Mouse (Mus musculus) heart, adult 11 months (tissue): ENCODE data around the gene Add2.

Source experiments
- DNase-seq: peaks from one replicate; pipeline ENCODE4 v3.0.0; 2022

The Add2 gene

GRCm38 (mm10) chr6:86148518-86148917 lies 120.0 kb downstream of the Add2 start:
- peak; percentile 85 for DNase-seq

- DNase-seq = peak; percentile 68
These were observed 120.5 kb downstream of the Add2 start for GRCm38 (mm10) chr6:86149001-86149400.

- DNase-seq = peak; percentile 71
These were observed 124.2 kb downstream of the Add2 start for GRCm38 (mm10) chr6:86152676-86153075.

- DNase-seq = peak; percentile 97
These were observed 125.0 kb downstream of the Add2 start for GRCm38 (mm10) chr6:86153436-86153990.

- peak; percentile 92 for DNase-seq
These were observed 125.5 kb downstream of the Add2 start for GRCm38 (mm10) chr6:86154006-86154405.

GRCm38 (mm10) chr6:86154481-86154880 lies 126.0 kb downstream of the Add2 start:
- peak; percentile 85 for DNase-seq

GRCm38 (mm10) chr6:86157253-86158234 lies 129.1 kb downstream of the Add2 start:
- peak; percentile 86 for DNase-seq

- peak; percentile 51 for DNase-seq
These were observed 132.4 kb downstream of the Add2 start for GRCm38 (mm10) chr6:86160878-86161277.

GRCm38 (mm10) chr6:86161586-86161985 lies 133.1 kb downstream of the Add2 start:
- DNase-seq = no peak

GRCm38 (mm10) chr6:86164028-86164427 lies 135.5 kb downstream of the Add2 start:
- peak; percentile 57 for DNase-seq

GRCm38 (mm10) chr6:86166426-86166825 lies 137.9 kb downstream of the Add2 start:
- peak; percentile 68 for DNase-seq

- DNase-seq = peak; percentile 69
These were observed 139.4 kb downstream of the Add2 start for GRCm38 (mm10) chr6:86167851-86168250.

GRCm38 (mm10) chr6:86169166-86169565 lies 140.7 kb downstream of the Add2 start:
- DNase-seq = peak; percentile 78
